Mouse (Mus musculus): ENCODE measurements at regions not wholly inside any gene's neighbourhood (a gene's known extent, or its start where the extent isn't known, plus 50 kb on each side); places are given as distances from the start of the nearest gene placed in this dataset.

GRCm38 (mm10) chr5:91729415-91729814, 212.0 kb downstream of the Parm1 start:
- Histone ChIP-seq H3K27me3 (ENCODE audit: control insufficient read depth, insufficient read depth, low read length) (no peaks in the 10 kb centered on the region), H3K4me2 (ENCODE audit: low read depth) (no peak overlapping the region), H3K36me3 (ENCODE audit: control insufficient read depth, insufficient read depth, low read length) (no peaks in the 10 kb centered on the region), H3K9ac (ENCODE audit: low read length) (no peak overlapping the region), H3K9me3 (ENCODE audit: control insufficient read depth, low read length) (no peaks in the 10 kb centered on the region), H3K27ac (ENCODE audit: low read depth, low read length) (no peak overlapping the region), H3K4me1 (ENCODE audit: control insufficient read depth, insufficient read depth, low read length) (no peaks in the 10 kb centered on the region), H3K4me3 (ENCODE audit: low read depth, low read length) (no peak overlapping the region)
- 65% methylated on average over 4 of the region's 4 CpGs for WGBS
- ATAC-seq (ENCODE audit: insufficient read depth, low FRiP score, low TSS enrichment) (no peak), DNase-seq (ENCODE audit: low spot score) (no peak)

- no peak for ATAC-seq (ENCODE audit: insufficient read depth, low FRiP score, low TSS enrichment)
- H3K27me3 ChIP-seq (ENCODE audit: control insufficient read depth, insufficient read depth, low read length), result no peaks in the 10 kb centered on the region
- no peaks in the 10 kb centered on the region for H3K9me3 ChIP-seq (ENCODE audit: control insufficient read depth, low read length)
- WGBS, result 35% methylated on average over 2 of the region's 2 CpGs
- H3K4me1 ChIP-seq (ENCODE audit: control insufficient read depth, insufficient read depth, low read length), result peaks cover 2% of the 10 kb centered on the region; the same call in 1 of the 2 replicates
- no peak overlapping the region for H3K9ac ChIP-seq (ENCODE audit: low read length)
- no peak overlapping the region for H3K27ac ChIP-seq (ENCODE audit: low read depth, low read length)
- H3K36me3 ChIP-seq (ENCODE audit: control insufficient read depth, insufficient read depth, low read length), result no peaks in the 10 kb centered on the region
- H3K4me3 ChIP-seq (ENCODE audit: low read depth, low read length), result no peak overlapping the region
- DNase-seq (ENCODE audit: low spot score), result no peak
- no peak overlapping the region for H3K4me2 ChIP-seq (ENCODE audit: low read depth)
Measured at GRCm38 (mm10) chr5:91727448-91727847, 210.0 kb downstream of the Parm1 start.

- WGBS, result 81% methylated on average over 6 of the region's 6 CpGs
- peaks cover 2% of the 10 kb centered on the region; the same call in 1 of the 2 replicates for H3K4me1 ChIP-seq (ENCODE audit: control insufficient read depth, insufficient read depth, low read length)
- no peak overlapping the region for H3K4me2 ChIP-seq (ENCODE audit: low read depth)
- no peaks in the 10 kb centered on the region for H3K36me3 ChIP-seq (ENCODE audit: control insufficient read depth, insufficient read depth, low read length)
- H3K27me3 ChIP-seq (ENCODE audit: control insufficient read depth, insufficient read depth, low read length), result no peaks in the 10 kb centered on the region
- H3K4me3 ChIP-seq (ENCODE audit: low read depth, low read length), result no peak overlapping the region
- no peaks in the 10 kb centered on the region for H3K9me3 ChIP-seq (ENCODE audit: control insufficient read depth, low read length)
- DNase-seq (ENCODE audit: low spot score), result no peak
- H3K9ac ChIP-seq (ENCODE audit: low read length), result no peak overlapping the region
- no peak overlapping the region for H3K27ac ChIP-seq (ENCODE audit: low read depth, low read length)
- ATAC-seq (ENCODE audit: insufficient read depth, low FRiP score, low TSS enrichment), result no peak
Measured at GRCm38 (mm10) chr5:91726118-91726500, 208.7 kb downstream of the Parm1 start.

- 91% methylated on average over 4 of the region's 4 CpGs for WGBS
- Histone ChIP-seq H3K4me1 (ENCODE audit: control insufficient read depth, insufficient read depth, low read length) (peaks cover 2% of the 10 kb centered on the region; the same call in 1 of the 2 replicates), H3K9me3 (ENCODE audit: control insufficient read depth, low read length) (no peaks in the 10 kb centered on the region), H3K27ac (ENCODE audit: low read depth, low read length) (no peak overlapping the region), H3K27me3 (ENCODE audit: control insufficient read depth, insufficient read depth, low read length) (no peaks in the 10 kb centered on the region), H3K36me3 (ENCODE audit: control insufficient read depth, insufficient read depth, low read length) (no peaks in the 10 kb centered on the region), H3K9ac (ENCODE audit: low read length) (no peak overlapping the region), H3K4me3 (ENCODE audit: low read depth, low read length) (no peak overlapping the region), H3K4me2 (ENCODE audit: low read depth) (no peak overlapping the region)
- DNase-seq (ENCODE audit: low spot score) (no peak), ATAC-seq (ENCODE audit: insufficient read depth, low FRiP score, low TSS enrichment) (no peak)
Measured at GRCm38 (mm10) chr5:91725380-91726117, 208.1 kb downstream of the Parm1 start.

- no peaks in the 10 kb centered on the region for H3K36me3 ChIP-seq (ENCODE audit: control insufficient read depth, insufficient read depth, low read length)
- H3K27me3 ChIP-seq (ENCODE audit: control insufficient read depth, insufficient read depth, low read length), result no peaks in the 10 kb centered on the region
- H3K4me3 ChIP-seq (ENCODE audit: low read depth, low read length), result no peak overlapping the region
- DNase-seq (ENCODE audit: low spot score) (no peak), ATAC-seq (ENCODE audit: insufficient read depth, low FRiP score, low TSS enrichment) (no peak)
- no peak overlapping the region for H3K9ac ChIP-seq (ENCODE audit: low read length)
- H3K27ac ChIP-seq (ENCODE audit: low read depth, low read length), result no peak overlapping the region
- 81% methylated on average over 1 of the region's 1 CpGs for WGBS
- no peak overlapping the region for H3K4me2 ChIP-seq (ENCODE audit: low read depth)
- H3K4me1 ChIP-seq (ENCODE audit: control insufficient read depth, insufficient read depth, low read length), result peaks cover 2% of the 10 kb centered on the region; the same call in 1 of the 2 replicates
- no peaks in the 10 kb centered on the region for H3K9me3 ChIP-seq (ENCODE audit: control insufficient read depth, low read length)
Measured at GRCm38 (mm10) chr5:91724881-91725280, 207.5 kb downstream of the Parm1 start.

GRCm38 (mm10) chr5:91723416-91723815, 206.0 kb downstream of the Parm1 start:
- H3K4me3 ChIP-seq (ENCODE audit: low read depth, low read length), result no peak overlapping the region
- H3K9ac ChIP-seq (ENCODE audit: low read length), result no peak overlapping the region
- ATAC-seq (ENCODE audit: insufficient read depth, low FRiP score, low TSS enrichment), result 0 out of 2 replicates have a peak, but pooled peaks have one; percentile 69
- H3K27ac ChIP-seq (ENCODE audit: low read depth, low read length), result no peak overlapping the region
- no peak overlapping the region for H3K4me2 ChIP-seq (ENCODE audit: low read depth)
- peaks cover 2% of the 10 kb centered on the region; the same call in 1 of the 2 replicates for H3K4me1 ChIP-seq (ENCODE audit: control insufficient read depth, insufficient read depth, low read length)
- no peaks in the 10 kb centered on the region for H3K9me3 ChIP-seq (ENCODE audit: control insufficient read depth, low read length)
- H3K36me3 ChIP-seq (ENCODE audit: control insufficient read depth, insufficient read depth, low read length), result no peaks in the 10 kb centered on the region
- 58% methylated on average over 1 of the region's 1 CpGs for WGBS
- H3K27me3 ChIP-seq (ENCODE audit: control insufficient read depth, insufficient read depth, low read length), result no peaks in the 10 kb centered on the region
- no peak for DNase-seq (ENCODE audit: low spot score)

- H3K27me3 ChIP-seq (ENCODE audit: control insufficient read depth, insufficient read depth, low read length), result no peaks in the 10 kb centered on the region
- no peak overlapping the region for H3K9ac ChIP-seq (ENCODE audit: low read length)
- H3K9me3 ChIP-seq (ENCODE audit: control insufficient read depth, low read length), result no peaks in the 10 kb centered on the region
- DNase-seq (ENCODE audit: low spot score), result peak; percentile 40
- peaks cover 2% of the 10 kb centered on the region; the same call in 1 of the 2 replicates for H3K4me1 ChIP-seq (ENCODE audit: control insufficient read depth, insufficient read depth, low read length)
- no peaks in the 10 kb centered on the region for H3K36me3 ChIP-seq (ENCODE audit: control insufficient read depth, insufficient read depth, low read length)
- ATAC-seq (ENCODE audit: insufficient read depth, low FRiP score, low TSS enrichment), result no peak
- H3K4me3 ChIP-seq (ENCODE audit: low read depth, low read length), result no peak overlapping the region
- WGBS, result 15% methylated on average over 5 of the region's 5 CpGs
- H3K4me2 ChIP-seq (ENCODE audit: low read depth), result no peak overlapping the region
- H3K27ac ChIP-seq (ENCODE audit: low read depth, low read length), result no peak overlapping the region
Measured at GRCm38 (mm10) chr5:91722982-91723381, 205.6 kb downstream of the Parm1 start.

- Histone ChIP-seq H3K36me3 (ENCODE audit: control insufficient read depth, insufficient read depth, low read length) (no peaks in the 10 kb centered on the region), H3K27me3 (ENCODE audit: control insufficient read depth, insufficient read depth, low read length) (no peaks in the 10 kb centered on the region), H3K4me1 (ENCODE audit: control insufficient read depth, insufficient read depth, low read length) (peaks cover 2% of the 10 kb centered on the region; the same call in 1 of the 2 replicates), H3K9ac (ENCODE audit: low read length) (no peak overlapping the region), H3K27ac (ENCODE audit: low read depth, low read length) (no peak overlapping the region), H3K4me3 (ENCODE audit: low read depth, low read length) (no peak overlapping the region), H3K4me2 (ENCODE audit: low read depth) (no peak overlapping the region), H3K9me3 (ENCODE audit: control insufficient read depth, low read length) (no peaks in the 10 kb centered on the region)
- DNase-seq (ENCODE audit: low spot score), result no peak
- no peak for ATAC-seq (ENCODE audit: insufficient read depth, low FRiP score, low TSS enrichment)
- 60% methylated on average over 5 of the region's 5 CpGs for WGBS
Measured at GRCm38 (mm10) chr5:91722403-91722802, 205.0 kb downstream of the Parm1 start.

Data from neural tube, embryonic 11.5 days (tissue).